Mouse (Mus musculus) layer of hippocampus, adult 2 months (tissue): Measurements from ENCODE around the gene Uts2b. TPM values are rescaled to one million over a fixed set of nuclear protein-coding genes. Genes with fewer than 3 reads are reported as not detected.

Source experiments
- DNase-seq, 2 experiments: peaks; one replicate each; pipeline ENCODE4 v3.0.0; 2022; ENCODE audit warnings: low spot score in 2 of 2
- H3K27ac ChIP-seq: fragments of 200-600 bp; 2 replicates; pipeline ENCODE4 v1.8.1; 2022
- H3K4me3 ChIP-seq: fragments of 200-600 bp; 2 replicates; pipeline ENCODE4 v1.8.1; 2022; ENCODE audit warnings: mild to moderate bottlenecking
- CTCF ChIP-seq: fragments of 200-600 bp; conservative IDR thresholded peaks from 2 replicates; pipeline ENCODE4 v1.8.1; 2022; ENCODE audit warnings: antibody characterized with exemption, mild to moderate bottlenecking, moderate library complexity
- total RNA-seq, 2 experiments: library from RNA; stranded (reverse); gene quantifications; 2 replicates each; pipeline ENCODE4 v1.2.3; 2021

The Uts2b gene
- total RNA-seq, 2 experiments from 2014 or later, result not detected

DNA sequence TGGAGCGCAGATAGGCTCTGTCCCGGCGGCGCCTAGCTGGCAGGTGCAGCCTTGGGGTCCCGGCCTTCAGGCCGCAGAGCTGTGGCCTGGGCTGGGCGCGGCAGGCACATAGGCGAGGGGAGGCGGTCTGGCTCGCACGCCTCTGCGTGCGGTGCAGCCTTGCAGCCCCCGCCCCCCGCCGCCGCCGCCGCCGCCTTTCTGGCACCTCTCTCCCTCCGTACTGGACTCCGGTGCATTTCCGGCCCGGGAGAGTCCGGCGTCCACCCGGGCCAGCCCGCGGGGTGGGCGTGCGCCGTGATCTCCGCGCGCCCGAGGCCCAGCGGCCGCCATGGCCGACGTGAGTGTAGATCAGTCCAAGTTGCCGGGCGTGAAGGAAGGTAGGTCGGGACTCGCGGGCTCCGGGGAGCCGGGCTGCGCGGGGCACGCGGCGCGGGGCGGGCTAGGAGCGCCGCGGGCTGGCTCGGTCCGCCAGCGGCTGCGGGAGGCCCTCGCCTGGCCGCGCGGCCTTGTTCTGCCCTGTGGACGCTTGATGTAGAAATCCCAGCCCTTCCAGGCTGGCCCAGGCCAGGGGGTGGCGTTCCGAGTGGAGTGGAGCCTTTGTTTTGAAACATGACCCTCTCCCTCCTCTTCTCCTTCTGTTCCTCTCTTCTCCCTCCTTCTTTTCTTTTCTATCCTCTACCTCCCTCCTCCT lies 18.9 kb upstream of the Uts2b start, which contains the start of gene Ccdc50:
Gene Ccdc50 (plus strand): TSS at position 109 of the 691 bp plus-strand sequence.
- peak; percentile 64 to 70 for DNase-seq
- peak within 1 kb of the TSS; percentile 78 for H3K4me3 ChIP-seq
- no peak for TF ChIP-seq CTCF

DNA sequence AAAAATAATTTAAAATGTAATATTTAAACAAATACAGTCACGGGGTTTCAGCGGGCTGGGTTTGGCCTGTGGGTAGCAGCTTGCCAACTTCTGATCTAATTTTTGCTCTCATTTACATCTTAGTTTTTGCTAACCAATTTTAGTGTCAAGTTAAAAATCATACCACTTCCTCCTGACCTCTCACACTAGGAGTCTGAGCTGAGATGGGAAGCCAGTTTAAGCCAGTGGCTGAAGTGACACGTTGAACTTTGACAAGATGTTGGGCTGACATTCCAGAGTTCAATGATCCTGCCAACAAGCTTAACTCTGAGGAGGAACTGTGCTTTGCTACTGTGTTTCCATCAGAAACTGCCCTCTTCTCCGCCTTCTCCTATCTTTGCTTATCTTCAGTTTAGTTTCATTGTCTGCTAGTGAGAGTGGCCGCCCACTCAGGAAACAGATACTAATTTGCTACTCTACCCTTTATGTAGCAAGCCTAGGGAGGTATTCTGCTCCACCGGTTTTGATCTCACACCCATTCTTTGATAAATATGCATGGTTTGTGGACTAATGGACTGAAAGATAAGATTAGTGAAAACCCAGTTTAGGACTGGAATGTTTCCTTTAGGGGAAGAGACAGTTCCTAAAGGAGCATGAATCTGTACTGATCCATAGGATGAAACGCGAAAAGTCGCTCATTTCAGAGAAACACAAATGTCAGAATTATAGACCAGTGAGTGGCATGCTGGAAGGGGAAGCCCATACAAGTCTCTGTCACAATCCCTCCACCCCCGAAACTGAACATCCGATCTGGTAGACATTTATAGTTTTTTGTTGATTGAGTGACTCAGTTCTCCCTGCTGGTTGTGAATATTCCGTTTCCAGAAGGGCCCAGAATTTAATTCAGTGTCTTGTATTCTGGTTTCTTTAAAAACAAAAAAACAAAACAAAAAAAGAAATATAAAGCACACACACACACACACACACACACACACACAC lies 17.9 kb upstream of the Uts2b start:
- no peak for DNase-seq
- H3K4me3 ChIP-seq, result peak overlapping the region; percentile 78
- TF ChIP-seq CTCF, result no peak
- H3K27ac ChIP-seq, result peak overlapping the region; percentile 98

More for the DNA sequence above, 18.9 kb upstream of the Uts2b start, which contains the start of gene Ccdc50:
- H3K27ac ChIP-seq, result peak within 1 kb of the TSS; percentile 98

DNA sequence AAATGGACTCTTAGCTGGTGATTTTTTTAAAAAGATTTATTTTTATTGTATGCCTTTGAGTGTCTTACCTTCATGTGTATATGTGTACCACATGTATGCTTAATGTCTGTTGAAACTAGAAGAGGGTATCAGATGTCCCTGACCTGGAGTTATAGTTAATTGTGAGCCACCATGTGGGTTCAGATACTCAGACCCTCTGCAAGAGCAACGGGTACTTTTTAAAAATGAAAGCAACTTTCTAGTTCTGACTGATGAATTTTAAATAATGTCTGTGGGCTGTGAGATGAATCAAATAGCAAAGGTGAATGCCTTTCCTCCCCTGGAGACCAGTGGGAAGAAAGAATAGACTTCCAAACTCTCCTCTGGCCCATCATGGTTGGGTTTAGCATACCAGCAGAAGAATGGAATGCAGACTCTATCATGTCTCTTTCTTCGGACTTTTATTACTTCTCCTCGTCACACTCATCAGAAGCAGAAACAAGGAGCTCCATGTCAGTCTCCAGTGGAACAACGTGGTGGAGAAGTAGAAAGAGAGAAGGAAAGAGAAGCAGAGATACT lies 16.9 kb upstream of the Uts2b start:
- no peak overlapping the region for H3K4me3 ChIP-seq

DNA sequence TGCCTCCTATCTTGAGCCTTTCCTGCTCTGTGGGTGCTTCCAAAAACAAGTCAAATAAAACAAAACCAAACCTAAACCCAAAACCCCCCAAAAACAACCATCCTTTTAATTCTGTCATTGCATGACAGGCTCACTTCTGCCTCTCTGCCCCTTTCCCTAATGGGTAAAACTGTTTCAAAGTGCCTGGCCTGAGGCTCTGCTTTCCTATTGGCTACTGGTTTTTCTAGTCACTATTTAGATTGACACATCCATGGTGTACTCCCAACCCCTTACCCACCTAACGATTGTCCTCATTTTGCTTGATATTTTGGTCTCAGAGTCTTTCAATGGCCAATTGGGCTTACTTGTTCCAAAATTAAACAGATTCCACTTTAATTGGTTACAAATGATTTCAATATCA lies 15.6 kb upstream of the Uts2b start:
- H3K4me3 ChIP-seq, result no peak overlapping the region
- peak overlapping the region; percentile 79 for H3K27ac ChIP-seq
- TF ChIP-seq CTCF, result no peak
- no peak for DNase-seq

More for the DNA sequence above, 16.9 kb upstream of the Uts2b start:
- H3K27ac ChIP-seq, result no peak overlapping the region
- DNase-seq, result no peak
- TF ChIP-seq CTCF, result no peak

DNA sequence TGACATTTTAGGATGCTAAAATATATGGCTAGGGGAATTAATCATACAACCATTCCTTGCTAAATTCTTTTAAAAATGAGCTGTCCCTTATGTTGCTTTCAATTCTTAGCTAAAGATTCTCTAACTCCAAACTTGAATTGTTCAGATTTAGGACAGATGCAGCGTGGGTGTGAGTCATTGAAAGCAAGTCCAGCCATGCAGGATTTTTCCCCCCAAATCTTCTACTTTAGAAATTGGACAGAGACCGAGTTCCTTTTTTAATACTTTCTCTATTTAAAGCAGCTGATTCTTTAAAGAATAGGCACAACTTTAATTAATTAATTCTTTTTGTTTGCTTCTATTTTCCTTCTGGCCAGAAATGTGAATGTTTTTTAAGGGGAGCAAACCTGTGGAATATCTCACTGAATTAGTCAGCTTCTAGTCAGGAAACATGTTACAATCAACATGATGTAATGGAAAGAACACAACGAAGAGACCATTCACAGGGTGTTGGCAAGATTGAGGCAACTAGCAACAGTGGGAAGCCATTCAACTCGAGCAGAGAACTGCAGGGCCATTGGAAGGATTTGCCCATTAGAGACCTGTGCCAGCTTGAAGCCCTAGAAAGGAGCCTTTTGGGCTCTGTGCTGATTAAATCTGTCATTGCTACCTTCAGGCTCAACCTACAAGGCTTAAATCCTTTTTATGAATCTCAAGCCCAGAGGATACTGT lies 15.0 kb upstream of the Uts2b start:
- H3K27ac ChIP-seq, result peak overlapping the region; percentile 79
- H3K4me3 ChIP-seq, result no peak overlapping the region
- TF ChIP-seq CTCF, result no peak
- DNase-seq, result peak in 1 of 2 experiments; percentile 53

DNA sequence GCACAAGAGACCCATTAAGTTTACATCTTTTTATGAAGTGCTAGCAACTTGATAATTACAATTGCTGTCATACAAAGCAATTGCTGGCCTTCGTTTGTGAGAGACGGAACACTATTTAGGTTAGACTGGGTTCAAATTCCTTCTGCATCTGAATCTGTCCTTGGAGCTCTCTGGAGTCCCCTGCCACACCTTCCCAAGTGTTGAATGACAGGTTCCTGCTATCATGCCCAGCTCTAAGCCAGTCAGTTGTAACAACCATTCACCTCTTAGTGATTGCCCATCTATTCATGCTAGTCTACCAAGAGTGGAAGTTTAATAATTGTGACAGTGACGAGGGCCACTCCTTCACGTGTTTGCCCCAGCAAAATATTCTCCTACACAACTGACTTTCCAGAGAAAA lies 12.2 kb upstream of the Uts2b start:
- DNase-seq, result no peak
- Histone ChIP-seq H3K4me3 (no peak overlapping the region), H3K27ac (no peak overlapping the region)
- no peak for TF ChIP-seq CTCF

DNA sequence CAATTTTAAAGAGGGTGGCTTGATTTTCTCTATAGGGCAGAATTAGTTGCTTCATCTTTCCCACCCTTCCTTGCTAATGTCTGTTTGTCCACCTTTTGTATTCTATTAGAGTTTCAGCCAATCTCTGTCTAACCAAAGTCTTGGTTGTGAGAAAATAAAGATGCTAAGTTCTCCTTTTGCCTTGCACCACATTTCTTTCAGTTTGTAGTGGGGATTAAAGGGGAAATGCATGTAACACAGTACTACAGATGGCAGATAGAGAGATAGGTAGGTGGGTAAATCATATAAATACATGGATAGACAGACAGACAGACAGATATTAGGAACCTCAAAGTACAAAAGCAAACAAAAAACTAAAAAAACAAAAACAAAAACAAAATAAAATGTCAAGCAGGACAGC lies 6.5 kb upstream of the Uts2b start:
- H3K4me3 ChIP-seq, result no peak overlapping the region
- TF ChIP-seq CTCF, result no peak
- no peak overlapping the region for H3K27ac ChIP-seq
- no peak for DNase-seq

DNA sequence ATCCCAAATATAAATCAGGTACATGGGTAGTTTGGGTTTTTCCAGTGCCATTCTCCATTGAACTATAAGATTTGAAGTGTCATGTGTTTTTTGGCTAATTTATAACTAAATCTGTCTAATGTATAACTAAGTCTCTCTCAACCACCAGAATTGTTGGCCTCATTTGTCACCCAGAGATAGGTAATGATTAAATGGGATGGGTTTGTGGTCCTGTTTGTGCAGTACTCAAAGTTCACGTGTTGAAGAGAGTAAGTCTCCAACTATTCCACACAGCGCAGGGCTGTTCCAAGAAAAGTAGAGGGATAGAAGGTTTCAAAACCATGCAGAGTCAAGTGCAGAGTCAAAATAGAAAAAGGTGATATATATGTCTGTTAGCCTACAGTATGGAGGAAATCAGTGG lies 5.3 kb upstream of the Uts2b start:
- H3K4me3 ChIP-seq, result no peak overlapping the region
- TF ChIP-seq CTCF, result no peak
- no peak overlapping the region for H3K27ac ChIP-seq
- DNase-seq, result no peak

DNA sequence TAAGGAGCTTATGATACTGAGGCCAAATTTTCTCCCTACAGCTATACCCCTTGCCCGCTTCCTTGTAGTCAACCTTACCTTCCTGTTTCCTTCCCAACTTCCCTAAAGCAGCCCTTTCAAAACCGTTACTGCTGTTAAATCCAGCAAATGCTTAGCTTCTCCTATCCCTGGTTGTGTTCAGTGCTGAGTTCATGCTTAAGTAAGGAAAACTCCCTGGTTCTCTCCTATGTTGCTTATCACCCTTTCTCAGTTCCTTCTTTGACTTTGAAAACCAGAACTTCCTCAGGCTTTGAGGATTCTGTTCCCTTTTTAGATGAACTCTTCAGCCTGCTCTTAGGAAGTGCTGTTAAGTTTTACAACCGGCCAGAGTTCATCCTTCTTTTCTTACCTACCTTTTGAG lies 4.1 kb upstream of the Uts2b start:
- no peak for TF ChIP-seq CTCF
- H3K27ac ChIP-seq, result no peak overlapping the region
- H3K4me3 ChIP-seq, result no peak overlapping the region
- no peak for DNase-seq

DNA sequence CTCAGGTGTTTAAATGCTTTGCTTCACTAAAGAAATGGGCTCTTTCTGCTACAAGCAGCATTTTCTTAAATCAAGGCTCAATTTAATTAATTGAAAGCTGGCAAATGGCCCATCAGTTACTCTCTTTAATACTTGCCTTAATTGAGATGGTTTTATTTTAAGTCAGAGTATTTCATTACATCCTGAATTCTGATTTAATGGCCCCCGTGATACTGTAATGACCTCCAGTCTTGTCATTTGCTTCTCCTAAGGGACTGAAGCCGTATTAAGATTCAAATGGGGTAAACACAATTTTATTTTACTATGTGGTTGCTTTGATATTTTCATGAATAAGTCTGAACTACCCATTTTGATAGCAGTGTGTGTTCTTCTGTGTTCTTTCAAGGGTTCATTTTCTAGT lies 661 bp upstream of the Uts2b start:
- Histone ChIP-seq H3K27ac (no peak overlapping the region), H3K4me3 (no peak overlapping the region)
- no peak for DNase-seq
- no peak for TF ChIP-seq CTCF

DNA sequence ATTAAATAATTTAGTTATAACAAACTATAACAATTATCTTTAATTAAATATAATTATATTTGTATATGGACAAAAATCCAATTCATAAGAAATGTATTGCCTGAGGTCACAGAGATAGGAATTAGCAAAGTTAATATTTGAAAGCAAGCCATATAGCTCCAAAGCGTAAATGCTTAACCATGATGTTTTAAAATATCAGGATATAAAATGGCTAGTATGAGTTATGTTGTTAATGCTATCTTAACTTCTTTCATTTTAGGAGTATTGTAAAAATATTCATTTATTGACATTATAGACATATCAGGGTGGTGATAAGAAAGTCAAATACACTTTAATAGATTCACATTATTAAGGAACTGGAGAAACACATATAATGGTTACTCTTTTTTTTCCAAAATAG lies 10.0 kb downstream of the Uts2b start:
- Histone ChIP-seq H3K4me3 (no peak overlapping the region), H3K27ac (no peak overlapping the region)
- TF ChIP-seq CTCF, result no peak
- no peak for DNase-seq

DNA sequence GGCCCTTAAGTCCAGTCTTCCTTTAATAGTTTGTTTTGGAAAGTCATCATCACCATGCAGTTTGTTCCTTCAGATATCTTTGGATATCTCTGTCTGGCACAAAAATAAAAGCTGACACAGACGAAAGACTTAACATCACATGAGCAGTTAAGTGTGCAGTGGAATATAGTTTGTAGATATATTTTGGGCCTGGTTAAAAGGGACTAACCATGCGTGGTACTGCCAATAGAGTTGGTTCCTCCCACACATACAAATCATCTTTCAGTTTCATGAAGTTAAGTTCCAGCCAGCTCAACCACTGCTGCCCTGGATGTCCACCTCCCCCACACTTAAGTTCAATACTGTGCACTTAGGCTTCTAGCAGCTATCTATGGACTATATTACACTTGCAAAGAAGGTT lies 15.6 kb downstream of the Uts2b start:
- no peak for TF ChIP-seq CTCF
- no peak overlapping the region for H3K27ac ChIP-seq
- DNase-seq, result no peak
- no peak overlapping the region for H3K4me3 ChIP-seq
